Mouse (Mus musculus) megakaryocyte, embryonic 14.5 days (primary cell): ENCODE measurements around the gene Lrrc32.

ENCODE experiments used
- FLI1 ChIP-seq: IDR thresholded peaks from 2 replicates; pipeline ENCODE4 v1.6.1; 2012; ENCODE audit warnings: low read length, inconsistent platforms, mixed read lengths
- GATA1 ChIP-seq: IDR thresholded peaks from 3 replicates; pipeline ENCODE4 v1.6.1; 2012; ENCODE audit warnings: mixed read lengths, low read length, inconsistent platforms, borderline replicate concordance

GRCm38 (mm10) chr7:98540879-98541278 lies 51.8 kb downstream of the Lrrc32 start:
- no peak for TF ChIP-seq GATA1
- TF ChIP-seq FLI1: no peak
